Mouse (Mus musculus) heart, adult 2 months (tissue): Measurements from ENCODE around the gene Dhfr.

Experiments
- CTCF ChIP-seq: fragments of 200-600 bp; IDR thresholded peaks from 2 replicates; pipeline ENCODE4 v1.8.1; 2022; ENCODE audit warnings: antibody characterized with exemption, mild to moderate bottlenecking, moderate library complexity
- POLR2A ChIP-seq: fragments of 200-500 bp; IDR thresholded peaks from 2 replicates; pipeline ENCODE4 v1.6.1; 2011; ENCODE audit warnings: mild to moderate bottlenecking, low read depth, low read length, control low read depth; ENCODE audit not compliant: insufficient read depth

DNA sequence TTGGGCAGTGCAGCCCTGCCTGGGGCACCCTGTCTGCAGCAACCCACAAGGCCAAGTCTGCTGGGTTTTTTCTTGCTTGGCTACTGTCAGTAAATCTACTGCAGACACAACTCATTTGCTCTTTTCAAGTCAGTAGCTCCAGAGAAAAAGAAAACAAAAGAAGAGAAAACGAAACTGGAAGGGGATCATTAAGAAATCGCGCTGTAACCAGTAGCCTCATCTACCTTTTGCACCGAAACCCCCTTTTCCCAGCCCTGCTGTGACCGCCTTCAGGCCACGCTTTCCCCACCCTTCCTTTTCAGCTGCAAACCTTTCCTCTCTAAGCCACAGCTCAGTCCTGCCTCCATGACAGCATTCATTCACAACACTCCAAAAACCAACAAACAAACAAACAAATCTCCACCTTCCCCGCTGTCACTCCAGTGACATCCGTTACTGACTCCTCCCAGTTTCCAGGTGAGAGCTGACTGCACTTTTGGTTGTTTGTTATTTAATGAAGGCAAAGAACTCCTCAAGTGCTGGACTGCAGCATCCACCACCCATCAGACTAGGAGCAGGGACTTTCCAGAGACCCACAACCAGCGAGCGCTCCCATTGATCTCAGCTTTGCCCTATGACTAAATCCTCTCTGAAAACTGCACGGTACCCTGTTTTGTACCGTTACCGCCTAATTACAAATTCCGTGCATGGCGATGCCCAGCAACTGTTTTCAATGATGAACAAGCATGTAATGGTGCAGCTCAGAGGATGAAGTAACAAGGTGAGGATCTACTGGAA is 22.2 kb upstream of the Dhfr start:
- TF ChIP-seq CTCF, result no peak
- TF ChIP-seq POLR2A, result no peak
